Mouse (Mus musculus) left cerebral cortex, postnatal 10 days (tissue): Measurements from ENCODE around the gene Ier5. TPM values are rescaled to one million over a fixed set of nuclear protein-coding genes. Genes with fewer than 3 reads are reported as not detected.

ENCODE experiments used
- total RNA-seq, 2 experiments: library from RNA; stranded (reverse); gene quantifications; 2 replicates each; pipeline ENCODE4 v1.2.3; 2021

The Ier5 gene
- total RNA-seq, 2 experiments from 2014 or later = 15.2 to 18.1 TPM

Other genes with a start within 250 kb of the Ier5 start
- gene Cacna1e, start 215.1 kb downstream of the Ier5 start, total RNA-seq = 100 to 1,000 TPM; 141 TPM
- gene Mr1, start 47.2 kb upstream of the Ier5 start, total RNA-seq = 1 to 10 TPM; 1.8 to 2.4 TPM
- gene Stx6, start 59.1 kb upstream of the Ier5 start, total RNA-seq = 10 to 100 TPM; 83.3 to 89.1 TPM
- gene BC034090, start 144.8 kb upstream of the Ier5 start, total RNA-seq = 1 to 10 TPM; 5.4 TPM